Mouse (Mus musculus): ENCODE results near the gene Isca2.

GRCm38 (mm10) chr12:84806010-84806409 lies 33.0 kb downstream of the Isca2 start:
- TF ChIP-seq CTCF (IDR thresholded peaks at IDR 0.05; ENCODE audit: low read depth, low read length): no peak
- no peak for TF ChIP-seq POLR2A (IDR thresholded peaks at IDR 0.05; ENCODE audit: borderline replicate concordance, low read depth, low read length)

All from bone marrow macrophage, adult 2 months (primary cell).